Mouse (Mus musculus): ENCODE results near the gene Ugt1a5. TPM values are rescaled to one million over a fixed set of nuclear protein-coding genes. Genes with fewer than 3 reads are reported as not detected.

The Ugt1a5 gene
- total and polyA plus RNA-seq, 2 experiments = 119 to 159 TPM

GRCm38 (mm10) chr1:88228121-88228520 is 62.3 kb downstream of the Ugt1a5 start:
- Histone ChIP-seq H3K4me3 (ENCODE audit: insufficient read depth, low read depth, low read length) (no peak overlapping the region), H3K4me1 (ENCODE audit: control insufficient read depth, insufficient read depth, low read length) (peaks cover 2% of the 10 kb centered on the region; the same call in 1 of the 2 replicates), H3K79me2 (ENCODE audit: control insufficient read depth, insufficient read depth, low read length) (no peaks in the 10 kb centered on the region), H3K27ac (replicated peaks; ENCODE audit: insufficient read depth, low read depth, low read length) (no peak overlapping the region), H3K36me3 (ENCODE audit: control insufficient read depth, insufficient read depth, low read length) (no peaks in the 10 kb centered on the region), H3K9ac (ENCODE audit: low read depth, low read length) (no peak overlapping the region), H3K27me3 (ENCODE audit: control insufficient read depth, insufficient read depth, low read length) (no peaks in the 10 kb centered on the region)
- WGBS = 70% methylated on average over 7 of the region's 7 CpGs
- TF ChIP-seq POLR2A (IDR thresholded peaks at IDR 0.05; ENCODE audit: extremely low read depth, insufficient read depth, low read length) = no peak
- TF ChIP-seq CTCF (IDR thresholded peaks at IDR 0.05; ENCODE audit: low read depth, low read length) = no peak
- no peak for DNase-seq (ENCODE audit: extremely low read depth, low read depth, low spot score)

- DNase-seq (ENCODE audit: extremely low read depth, low read depth, low spot score) = no peak
- H3K36me3 ChIP-seq (ENCODE audit: control insufficient read depth, insufficient read depth, low read length) = no peaks in the 10 kb centered on the region
- 79% methylated on average over 3 of the region's 3 CpGs for WGBS
Observed at GRCm38 (mm10) chr1:88229566-88229965, 63.8 kb downstream of the Ugt1a5 start.

GRCm38 (mm10) chr1:88229986-88230385 is 64.2 kb downstream of the Ugt1a5 start:
- no peaks in the 10 kb centered on the region for H3K79me2 ChIP-seq (ENCODE audit: control insufficient read depth, insufficient read depth, low read length)
- no peak overlapping the region for H3K4me3 ChIP-seq (ENCODE audit: insufficient read depth, low read depth, low read length)
- no peak for DNase-seq (ENCODE audit: extremely low read depth, low read depth, low spot score)
- H3K27ac ChIP-seq (replicated peaks; ENCODE audit: insufficient read depth, low read depth, low read length) = no peak overlapping the region
- TF ChIP-seq CTCF (IDR thresholded peaks at IDR 0.05; ENCODE audit: low read depth, low read length) (no peak), POLR2A (IDR thresholded peaks at IDR 0.05; ENCODE audit: extremely low read depth, insufficient read depth, low read length) (no peak)
- H3K4me1 ChIP-seq (ENCODE audit: control insufficient read depth, insufficient read depth, low read length) = peaks cover 2% of the 10 kb centered on the region; the same call in 1 of the 2 replicates
- H3K9ac ChIP-seq (ENCODE audit: low read depth, low read length) = no peak overlapping the region
- H3K27me3 ChIP-seq (ENCODE audit: control insufficient read depth, insufficient read depth, low read length) = no peaks in the 10 kb centered on the region
- no peaks in the 10 kb centered on the region for H3K36me3 ChIP-seq (ENCODE audit: control insufficient read depth, insufficient read depth, low read length)
- 85% methylated on average over 5 of the region's 5 CpGs for WGBS

More at GRCm38 (mm10) chr1:88229566-88229965, 63.8 kb downstream of the Ugt1a5 start:
- no peak overlapping the region for H3K9ac ChIP-seq (ENCODE audit: low read depth, low read length)
- peaks cover 2% of the 10 kb centered on the region; the same call in 1 of the 2 replicates for H3K4me1 ChIP-seq (ENCODE audit: control insufficient read depth, insufficient read depth, low read length)
- no peaks in the 10 kb centered on the region for H3K27me3 ChIP-seq (ENCODE audit: control insufficient read depth, insufficient read depth, low read length)
- no peak overlapping the region for H3K27ac ChIP-seq (replicated peaks; ENCODE audit: insufficient read depth, low read depth, low read length)
- no peaks in the 10 kb centered on the region for H3K79me2 ChIP-seq (ENCODE audit: control insufficient read depth, insufficient read depth, low read length)
- TF ChIP-seq CTCF (IDR thresholded peaks at IDR 0.05; ENCODE audit: low read depth, low read length) (no peak), POLR2A (IDR thresholded peaks at IDR 0.05; ENCODE audit: extremely low read depth, insufficient read depth, low read length) (no peak)
- H3K4me3 ChIP-seq (ENCODE audit: insufficient read depth, low read depth, low read length) = no peak overlapping the region

- 78% methylated on average over 7 of the region's 7 CpGs for whole genome bisulfite sequencing
- Histone ChIP-seq H3K4me3 (ENCODE audit: insufficient read depth, low read depth, low read length) (no peak overlapping the region), H3K79me2 (ENCODE audit: control insufficient read depth, insufficient read depth, low read length) (no peaks in the 10 kb centered on the region), H3K36me3 (ENCODE audit: control insufficient read depth, insufficient read depth, low read length) (no peaks in the 10 kb centered on the region), H3K9ac (ENCODE audit: low read depth, low read length) (no peak overlapping the region), H3K4me1 (ENCODE audit: control insufficient read depth, insufficient read depth, low read length) (no peaks in the 10 kb centered on the region; the same call in 1 of the 2 replicates), H3K27ac (replicated peaks; ENCODE audit: insufficient read depth, low read depth, low read length) (no peak overlapping the region), H3K27me3 (ENCODE audit: control insufficient read depth, insufficient read depth, low read length) (no peaks in the 10 kb centered on the region)
- no peak for DNase-seq (ENCODE audit: extremely low read depth, low read depth, low spot score)
- TF ChIP-seq POLR2A (IDR thresholded peaks at IDR 0.05; ENCODE audit: extremely low read depth, insufficient read depth, low read length) = no peak
- TF ChIP-seq CTCF (IDR thresholded peaks at IDR 0.05; ENCODE audit: low read depth, low read length) = no peak
Observed at GRCm38 (mm10) chr1:88230421-88230820, 64.6 kb downstream of the Ugt1a5 start.

GRCm38 (mm10) chr1:88230981-88231802 is 65.4 kb downstream of the Ugt1a5 start:
- H3K27ac ChIP-seq (replicated peaks; ENCODE audit: insufficient read depth, low read depth, low read length) = no peak overlapping the region
- H3K4me3 ChIP-seq (ENCODE audit: insufficient read depth, low read depth, low read length) = no peak overlapping the region
- H3K36me3 ChIP-seq (ENCODE audit: control insufficient read depth, insufficient read depth, low read length) = no peaks in the 10 kb centered on the region
- no peaks in the 10 kb centered on the region for H3K27me3 ChIP-seq (ENCODE audit: control insufficient read depth, insufficient read depth, low read length)
- H3K9ac ChIP-seq (ENCODE audit: low read depth, low read length) = no peak overlapping the region
- TF ChIP-seq CTCF (IDR thresholded peaks at IDR 0.05; ENCODE audit: low read depth, low read length) (no peak), POLR2A (IDR thresholded peaks at IDR 0.05; ENCODE audit: extremely low read depth, insufficient read depth, low read length) (no peak)
- no peaks in the 10 kb centered on the region for H3K79me2 ChIP-seq (ENCODE audit: control insufficient read depth, insufficient read depth, low read length)
- 78% methylated on average over 6 of the region's 6 CpGs for WGBS
- no peaks in the 10 kb centered on the region for H3K4me1 ChIP-seq (ENCODE audit: control insufficient read depth, insufficient read depth, low read length)
- DNase-seq (ENCODE audit: extremely low read depth, low read depth, low spot score) = no peak

Data from liver, adult 2 months (tissue).